Mouse (Mus musculus) MEL (cell line): ENCODE results near the gene Hoxa9. TPM values are rescaled to one million over a fixed set of nuclear protein-coding genes. Genes with fewer than 3 reads are reported as not detected.

Source experiments
- DNase-seq: peaks from one replicate; pipeline ENCODE4 v3.0.0; 2011; ENCODE audit warnings: low read depth, low spot score
- H3K27ac ChIP-seq: 2 replicates; pipeline ENCODE4 v1.5.1; 2012; ENCODE audit warnings: low read depth, mild to moderate bottlenecking, control low read depth, low read length, moderate library complexity; ENCODE audit not compliant: control insufficient read depth
- H3K27me3 ChIP-seq, 2 experiments: fragments of 150-350 bp in 1 of 2; sonication (generic) in 1 of 2; 2 replicates each; pipeline ENCODE4 v1.6.1; 2012; ENCODE audit warnings: low read length in 2 of 2, mild to moderate bottlenecking in 2 of 2, improper control_type of control experiment in 1 of 2, moderate library complexity in 1 of 2; ENCODE audit not compliant: insufficient read depth in 2 of 2, control insufficient read depth in 1 of 2
- H3K36me3 ChIP-seq, 2 experiments: 2 replicates each; pipeline ENCODE4 v1.6.1; 2012 to 2014; ENCODE audit warnings: low read length in 2 of 2, improper control_type of control experiment in 1 of 2, inconsistent platforms in 1 of 2, mild to moderate bottlenecking in 1 of 2; ENCODE audit not compliant: insufficient read depth in 2 of 2, control insufficient read depth in 1 of 2
- H3K4me1 ChIP-seq, 2 experiments: fragments of 150-350 bp in 1 of 2; sonication (generic) in 1 of 2; 2 replicates each; pipeline ENCODE4 v1.6.1; 2012; ENCODE audit warnings: low read length in 2 of 2, improper control_type of control experiment in 1 of 2, mild to moderate bottlenecking in 1 of 2; ENCODE audit not compliant: insufficient read depth in 2 of 2, control insufficient read depth in 1 of 2
- H3K4me3 ChIP-seq, 2 experiments: fragments of 150-350 bp in 1 of 2; sonication (generic) in 1 of 2; 2 replicates each; pipeline ENCODE4 v1.5.1; 2012; ENCODE audit warnings: low read depth in 2 of 2, low read length in 2 of 2, mild to moderate bottlenecking in 2 of 2, moderate library complexity in 2 of 2, control low read depth in 1 of 2, improper control_type of control experiment in 1 of 2; ENCODE audit not compliant: control insufficient read depth in 1 of 2, insufficient read depth in 1 of 2
- H3K79me2 ChIP-seq: 2 replicates; pipeline ENCODE4 v1.6.1; 2012; ENCODE audit warnings: mild to moderate bottlenecking, low read length, moderate library complexity; ENCODE audit not compliant: control insufficient read depth, poor library complexity, insufficient read depth
- H3K9ac ChIP-seq: 2 replicates; pipeline ENCODE4 v1.6.1; 2012; ENCODE audit warnings: low read depth, mild to moderate bottlenecking, control low read depth, low read length, moderate library complexity; ENCODE audit not compliant: control insufficient read depth, poor library complexity, severe bottlenecking
- H3K9me3 ChIP-seq: fragments of 150-350 bp; sonication (generic); replicated peaks from 2 replicates; pipeline ENCODE4 v1.6.1; 2012; ENCODE audit warnings: mild to moderate bottlenecking, low read length, improper control_type of control experiment, moderate library complexity; ENCODE audit not compliant: insufficient read depth
- CHD1 ChIP-seq: IDR thresholded peaks from 2 replicates; pipeline ENCODE4 v1.6.1; 2012; ENCODE audit warnings: low read depth, mild to moderate bottlenecking, inconsistent platforms, low read length, improper control_type of control experiment
- CTCF ChIP-seq, 3 experiments: IDR thresholded peaks in 2 of 3; conservative IDR thresholded peaks in 1 of 3; 2 replicates each; pipeline ENCODE4 v1.5.1; 2011 to 2012; ENCODE audit warnings: low read length in 3 of 3, low read depth in 2 of 3, mild to moderate bottlenecking in 2 of 3, improper control_type of control experiment in 1 of 3, inconsistent platforms in 1 of 3, mixed read lengths in 1 of 3, moderate library complexity in 1 of 3; ENCODE audit not compliant: control insufficient read depth in 1 of 3, insufficient read depth in 1 of 3, poor library complexity in 1 of 3, severe bottlenecking in 1 of 3
- E2F4 ChIP-seq: IDR thresholded peaks from 2 replicates; pipeline ENCODE4 v1.6.1; 2011; ENCODE audit warnings: low read depth, low read length, improper control_type of control experiment, borderline replicate concordance
- EP300 ChIP-seq, 2 experiments: IDR thresholded peaks; 2 replicates each; pipeline ENCODE4 v1.6.1; 2011; ENCODE audit warnings: improper control_type of control experiment in 2 of 2, low read length in 2 of 2, low read depth in 1 of 2, mild to moderate bottlenecking in 1 of 2
- HCFC1 ChIP-seq: IDR thresholded peaks from 2 replicates; pipeline ENCODE4 v1.6.1; 2012; ENCODE audit warnings: low read depth, mild to moderate bottlenecking, inconsistent platforms, low read length, improper control_type of control experiment, moderate library complexity
- JUND ChIP-seq: IDR thresholded peaks from 2 replicates; pipeline ENCODE4 v1.6.1; 2011; ENCODE audit warnings: low read depth, mild to moderate bottlenecking, improper control_type of control experiment, low read length
- MXI1 ChIP-seq: IDR thresholded peaks from 2 replicates; pipeline ENCODE4 v1.6.1; 2011; ENCODE audit warnings: mild to moderate bottlenecking, low read depth, low read length, improper control_type of control experiment
- MYB ChIP-seq: IDR thresholded peaks from 2 replicates; pipeline ENCODE4 v1.6.1; 2011; ENCODE audit warnings: mild to moderate bottlenecking, low read depth, low read length, improper control_type of control experiment
- NRF1 ChIP-seq: IDR thresholded peaks from 2 replicates; pipeline ENCODE4 v1.6.1; 2014; ENCODE audit warnings: low read depth, mild to moderate bottlenecking, inconsistent platforms, low read length, improper control_type of control experiment, moderate library complexity; ENCODE audit not compliant: poor library complexity, insufficient read depth, severe bottlenecking
- POLR2A ChIP-seq, 2 experiments: IDR thresholded peaks; 2 replicates each; pipeline ENCODE4 v1.6.1; 2011 to 2012; ENCODE audit warnings: low read length in 2 of 2, mild to moderate bottlenecking in 2 of 2, control low read depth in 1 of 2, improper control_type of control experiment in 1 of 2, low read depth in 1 of 2, moderate library complexity in 1 of 2; ENCODE audit not compliant: control insufficient read depth in 1 of 2, insufficient read depth in 1 of 2, poor library complexity in 1 of 2
- SIN3A ChIP-seq: IDR thresholded peaks from 2 replicates; pipeline ENCODE4 v1.6.1; 2012; ENCODE audit warnings: low read length, improper control_type of control experiment, inconsistent platforms
- SMC3 ChIP-seq: IDR thresholded peaks from 2 replicates; pipeline ENCODE4 v1.6.1; 2011; ENCODE audit warnings: low read depth, low read length, improper control_type of control experiment
- TAL1 ChIP-seq: IDR thresholded peaks from 2 replicates; pipeline ENCODE4 v1.6.1; 2012; ENCODE audit warnings: mild to moderate bottlenecking, inconsistent platforms, low read length, moderate library complexity, mixed read lengths
- TBP ChIP-seq: IDR thresholded peaks from 2 replicates; pipeline ENCODE4 v1.8.0; 2011; ENCODE audit warnings: low read depth, low read length, improper control_type of control experiment
- UBTF ChIP-seq: IDR thresholded peaks from 2 replicates; pipeline ENCODE4 v1.6.1; 2012; ENCODE audit warnings: low read depth, mild to moderate bottlenecking, inconsistent platforms, low read length, improper control_type of control experiment, moderate library complexity, borderline replicate concordance; ENCODE audit not compliant: insufficient read depth
- USF2 ChIP-seq, 2 experiments: IDR thresholded peaks; 2 replicates each; pipeline ENCODE4 v1.6.1; 2011 to 2012; ENCODE audit warnings: improper control_type of control experiment in 2 of 2, low read length in 2 of 2, borderline replicate concordance in 1 of 2, inconsistent platforms in 1 of 2, low read depth in 1 of 2, mild to moderate bottlenecking in 1 of 2; ENCODE audit not compliant: insufficient read depth in 1 of 2
- ZMIZ1 ChIP-seq: IDR thresholded peaks from 2 replicates; pipeline ENCODE4 v1.6.1; 2012; ENCODE audit warnings: low read depth, mild to moderate bottlenecking, inconsistent platforms, low read length, improper control_type of control experiment, moderate library complexity
- ZNF384 ChIP-seq: IDR thresholded peaks from 2 replicates; pipeline ENCODE4 v1.6.1; 2012; ENCODE audit warnings: low read depth, mild to moderate bottlenecking, inconsistent platforms, low read length, improper control_type of control experiment
- polyA plus RNA-seq, 2 experiments: library from polyadenylated mRNA; stranded (reverse) in 1 of 2; unstranded in 1 of 2; fragments of >175 nt in 1 of 2; fragments of >200 nt in 1 of 2; gene quantifications; 2 replicates each; pipeline versions ENCODE4 v1.2.1 to v1.2.4; 2012; ENCODE audit warnings: low replicate concordance in 2 of 2, low read depth in 1 of 2; ENCODE audit not compliant: insufficient read length in 2 of 2, insufficient read depth in 1 of 2, missing spikeins in 1 of 2
- total RNA-seq: library from RNA; depleted of rRNA; stranded (reverse); fragments of 300-350 nt; gene quantifications from 2 replicates; pipeline ENCODE4 v1.2.3, GENCODE M21; 2012

Gene Hoxa9
- total and polyA plus RNA-seq, 3 experiments, result not detected

GRCm38 (mm10) chr6:52274576-52274975, 43.7 kb upstream of the Hoxa9 start:
- no peaks in the 10 kb centered on the region for H3K79me2 ChIP-seq
- no peaks in the 10 kb centered on the region for H3K27me3 ChIP-seq
- H3K36me3 ChIP-seq, result no peaks in the 10 kb centered on the region
- H3K9me3 ChIP-seq, result no peaks in the 10 kb centered on the region
- no peak for DNase-seq
- H3K27ac ChIP-seq, result no peak overlapping the region
- no peak overlapping the region for H3K4me3 ChIP-seq
- no peaks in the 10 kb centered on the region for H3K4me1 ChIP-seq
- H3K9ac ChIP-seq, result no peak overlapping the region
- no peak for TF ChIP-seq EP300 (IDR thresholded peaks at IDR 0.05; ENCODE audit: low read depth in 1 of 2, low read length in 2 of 2)
- no peak for TF ChIP-seq UBTF
- TF ChIP-seq TBP, result no peak
- TF ChIP-seq NRF1, result no peak
- TF ChIP-seq TAL1, result no peak
- TF ChIP-seq MXI1, result no peak
- TF ChIP-seq CHD1, result no peak
- TF ChIP-seq ZNF384, result no peak

GRCm38 (mm10) chr6:52273656-52274280, 42.9 kb upstream of the Hoxa9 start:
- no peaks in the 10 kb centered on the region for H3K4me1 ChIP-seq
- TF ChIP-seq SMC3, result no peak
- no peak for TF ChIP-seq MYB
- TF ChIP-seq CTCF (IDR thresholded peaks at IDR 0.05 in 2 of 3, conservative IDR thresholded peaks at IDR 0.05 in 1 of 3; ENCODE audit: control insufficient read depth in 1 of 3, insufficient read depth in 1 of 3, low read depth in 2 of 3, low read length in 3 of 3, poor library complexity in 1 of 3, severe bottlenecking in 1 of 3), result no peak
- TF ChIP-seq ZNF384, result no peak
- TF ChIP-seq HCFC1, result no peak
- no peak for TF ChIP-seq CHD1
- no peak for TF ChIP-seq POLR2A (IDR thresholded peaks at IDR 0.05; ENCODE audit: control insufficient read depth in 1 of 2, insufficient read depth in 1 of 2, low read depth in 1 of 2, low read length in 2 of 2, poor library complexity in 1 of 2)
- no peak for TF ChIP-seq E2F4
- no peak for TF ChIP-seq ZMIZ1
- TF ChIP-seq JUND, result no peak
- TF ChIP-seq SIN3A, result no peak
- TF ChIP-seq USF2 (IDR thresholded peaks at IDR 0.05; ENCODE audit: borderline replicate concordance in 1 of 2, insufficient read depth in 1 of 2, low read depth in 1 of 2, low read length in 2 of 2), result no peak
- no peak overlapping the region for H3K4me3 ChIP-seq
- H3K9me3 ChIP-seq, result no peaks in the 10 kb centered on the region
- no peaks in the 10 kb centered on the region for H3K27me3 ChIP-seq
- no peak overlapping the region for H3K27ac ChIP-seq
- no peaks in the 10 kb centered on the region for H3K79me2 ChIP-seq
- H3K9ac ChIP-seq, result no peak overlapping the region
- no peak for DNase-seq
- no peaks in the 10 kb centered on the region for H3K36me3 ChIP-seq
